Mouse (Mus musculus): ENCODE results near the gene Igf2bp2.

Igf2bp2 gene

DNA sequence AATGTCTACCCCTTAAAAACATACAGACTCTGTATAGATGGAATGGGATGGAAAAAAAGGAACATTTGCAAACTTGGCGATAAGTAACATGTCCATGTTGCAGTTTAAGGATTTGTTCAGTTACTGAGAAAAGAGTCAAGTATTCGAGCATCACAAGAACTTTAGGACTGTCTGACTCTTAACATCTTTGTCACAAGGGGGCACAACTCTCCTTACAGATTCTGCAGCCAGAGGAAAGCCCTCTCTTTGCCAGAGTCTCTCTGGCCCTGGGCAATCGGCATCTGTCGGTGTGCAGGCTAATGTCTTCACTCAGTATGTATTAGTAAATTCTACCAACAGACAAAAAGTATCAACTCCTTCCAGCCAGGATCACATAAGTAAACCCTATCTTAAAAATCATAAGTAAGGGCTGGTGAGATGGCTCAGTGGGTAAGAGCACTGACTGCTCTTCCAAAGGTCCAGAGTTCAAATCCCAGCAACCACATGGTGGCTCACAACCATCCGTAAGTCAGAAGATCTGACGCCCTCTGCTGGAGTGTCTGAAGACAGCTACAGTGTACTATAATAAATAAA, 57.0 kb downstream of the Igf2bp2 start:
- in situ Hi-C loops (cut with MboI) = no loop called here

DNA sequence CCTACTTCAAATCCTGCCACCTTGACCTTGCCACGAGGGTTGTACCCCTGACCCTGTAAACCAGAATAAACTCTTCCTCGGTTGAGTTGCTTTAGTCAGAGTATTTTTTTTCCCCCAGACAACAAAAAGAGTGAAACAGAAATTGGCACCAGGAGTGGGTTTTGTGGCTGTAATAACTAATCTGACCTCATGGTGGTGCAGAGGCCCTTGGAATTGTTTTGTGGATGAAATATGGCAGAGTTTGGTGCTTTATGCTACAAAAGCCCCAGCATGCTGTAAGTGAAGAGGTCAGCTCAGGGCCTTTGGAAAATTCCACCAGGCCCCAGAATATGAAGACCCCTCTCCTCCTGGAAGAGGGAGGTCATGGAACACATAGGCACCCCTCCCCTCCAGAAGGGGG, 63.0 kb downstream of the Igf2bp2 start:
- in situ Hi-C loops (cut with MboI) = no loop called here

DNA sequence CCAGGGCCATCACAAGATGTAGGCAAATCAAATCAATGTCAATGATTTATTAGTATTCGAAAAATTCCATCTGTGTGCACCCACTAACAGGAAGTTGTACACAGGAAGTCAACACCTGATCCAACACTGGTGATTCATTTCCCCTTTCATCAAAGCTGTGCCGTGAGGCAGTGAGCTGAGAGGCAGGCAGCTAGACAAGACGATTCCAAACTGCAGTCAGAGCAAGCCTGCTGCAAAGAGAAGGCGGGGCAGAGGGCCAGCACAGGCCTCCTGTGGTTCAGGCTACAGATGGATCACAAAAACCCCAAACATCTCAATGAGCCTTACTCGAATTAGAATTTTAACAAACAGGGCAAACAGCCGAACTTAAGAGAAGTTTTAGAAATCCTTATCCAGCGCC, 65.4 kb downstream of the Igf2bp2 start:
- in situ Hi-C loops (cut with MboI) = no loop called here

DNA sequence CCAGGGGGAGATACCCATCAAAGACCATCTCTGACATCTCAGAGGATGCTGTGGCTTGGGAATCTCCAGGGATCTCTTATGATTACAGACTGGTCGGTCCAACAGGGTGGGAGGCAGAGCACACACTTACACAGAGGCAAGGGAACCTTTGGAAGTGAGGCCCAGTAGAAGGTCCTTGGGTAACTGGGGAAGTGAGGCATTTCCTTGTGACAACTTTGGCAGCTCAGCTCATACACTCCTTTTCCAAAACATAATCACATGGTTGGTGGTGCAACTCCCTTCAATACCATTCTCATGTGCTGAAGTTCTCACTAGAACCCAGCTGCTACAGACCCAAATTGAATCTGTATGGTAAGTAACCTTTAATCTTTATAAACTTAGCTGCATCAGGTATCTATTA, 67.3 kb downstream of the Igf2bp2 start:
- in situ Hi-C loops (cut with MboI) = no loop called here

DNA sequence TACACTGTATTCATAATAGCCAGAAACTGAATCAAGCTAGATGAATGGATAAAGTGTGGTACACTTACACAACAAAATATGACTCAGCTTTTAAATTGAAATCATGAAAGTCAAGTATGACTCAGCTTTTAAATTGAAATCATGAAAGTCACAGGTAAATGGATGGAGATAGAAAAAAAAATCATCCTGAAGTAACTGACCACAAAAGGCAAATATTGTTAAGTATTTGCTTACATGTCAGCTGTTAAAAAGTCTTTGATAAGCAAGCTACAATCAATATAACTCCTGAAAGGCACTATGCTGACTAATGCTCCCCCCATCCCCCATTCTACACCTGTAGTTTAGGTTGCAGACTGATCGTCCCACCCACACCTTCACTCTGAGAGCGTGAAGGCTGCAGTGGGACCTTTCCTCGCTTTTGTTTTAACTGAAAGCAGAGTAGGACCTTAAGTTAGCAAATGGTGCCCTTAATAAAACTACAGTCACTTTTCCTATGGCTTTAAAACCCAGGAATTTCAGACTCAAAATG, 71.8 kb downstream of the Igf2bp2 start:
- in situ Hi-C loops (cut with MboI) = no loop called here

DNA sequence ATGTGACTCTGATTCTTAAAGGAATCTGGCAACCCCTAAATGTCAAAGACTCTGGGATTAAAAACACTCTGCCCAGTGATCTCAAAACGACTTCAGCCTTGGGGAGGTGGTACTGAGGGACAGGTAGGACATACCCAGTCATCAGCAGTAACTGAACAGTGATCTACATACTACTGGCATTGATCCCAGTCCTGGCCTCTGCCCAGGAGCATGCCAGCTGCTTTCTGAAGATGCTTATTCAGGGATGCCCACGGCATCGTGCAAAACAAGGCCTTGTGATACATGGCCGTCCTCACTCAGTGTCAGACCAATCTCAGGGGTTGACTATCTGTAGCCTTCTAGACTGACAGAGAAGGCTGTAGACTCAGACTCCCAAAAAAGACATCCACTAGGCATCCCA, 77.7 kb downstream of the Igf2bp2 start:
- in situ Hi-C loops (cut with MboI) = no loop called here

DNA sequence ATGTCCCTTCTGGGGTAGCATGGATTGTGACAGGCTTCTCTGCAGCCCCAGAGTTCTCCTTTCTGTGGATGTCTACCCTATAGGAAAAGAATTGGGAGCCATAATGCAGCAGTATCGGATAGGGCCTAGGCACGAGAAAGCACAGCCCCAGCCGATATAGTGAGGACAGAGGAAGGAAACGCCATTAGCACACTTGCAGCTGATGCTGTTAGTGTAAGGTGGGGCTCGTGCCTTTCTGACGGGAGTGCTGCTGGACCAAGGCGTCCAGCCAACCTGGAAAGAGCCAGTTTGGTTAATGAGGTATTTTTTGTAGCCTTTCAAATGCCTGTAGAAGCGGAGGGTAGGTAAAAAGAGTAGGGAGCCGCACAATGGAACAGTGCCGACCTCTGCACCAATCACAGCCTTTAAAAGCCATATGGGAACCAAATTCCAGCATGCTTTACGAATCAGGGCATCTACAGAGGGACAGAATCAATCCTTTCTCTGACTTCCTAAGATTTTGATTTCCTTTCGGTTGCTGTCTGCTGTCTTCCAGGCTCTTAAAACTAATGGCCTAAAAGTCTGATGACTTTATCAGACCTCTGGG, 82.9 kb downstream of the Igf2bp2 start:
- in situ Hi-C loops (cut with MboI) = no loop called here

DNA sequence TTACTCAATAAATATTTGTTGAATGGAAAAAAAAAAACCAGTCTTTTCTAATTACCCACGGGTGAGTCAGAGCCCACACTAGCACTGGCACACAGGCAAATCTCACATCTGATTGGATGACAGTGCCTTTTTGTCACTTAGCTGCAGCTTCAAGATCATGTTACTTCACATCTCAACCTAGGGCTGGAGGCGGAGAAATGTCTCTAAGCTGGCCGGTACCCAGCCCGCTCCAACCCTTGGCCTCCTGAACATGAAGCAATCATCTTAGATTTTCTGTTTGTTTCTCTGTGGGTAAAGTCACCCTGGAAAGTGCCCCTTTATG, 86.5 kb downstream of the Igf2bp2 start:
- in situ Hi-C loops (cut with MboI) = no loop called here

DNA sequence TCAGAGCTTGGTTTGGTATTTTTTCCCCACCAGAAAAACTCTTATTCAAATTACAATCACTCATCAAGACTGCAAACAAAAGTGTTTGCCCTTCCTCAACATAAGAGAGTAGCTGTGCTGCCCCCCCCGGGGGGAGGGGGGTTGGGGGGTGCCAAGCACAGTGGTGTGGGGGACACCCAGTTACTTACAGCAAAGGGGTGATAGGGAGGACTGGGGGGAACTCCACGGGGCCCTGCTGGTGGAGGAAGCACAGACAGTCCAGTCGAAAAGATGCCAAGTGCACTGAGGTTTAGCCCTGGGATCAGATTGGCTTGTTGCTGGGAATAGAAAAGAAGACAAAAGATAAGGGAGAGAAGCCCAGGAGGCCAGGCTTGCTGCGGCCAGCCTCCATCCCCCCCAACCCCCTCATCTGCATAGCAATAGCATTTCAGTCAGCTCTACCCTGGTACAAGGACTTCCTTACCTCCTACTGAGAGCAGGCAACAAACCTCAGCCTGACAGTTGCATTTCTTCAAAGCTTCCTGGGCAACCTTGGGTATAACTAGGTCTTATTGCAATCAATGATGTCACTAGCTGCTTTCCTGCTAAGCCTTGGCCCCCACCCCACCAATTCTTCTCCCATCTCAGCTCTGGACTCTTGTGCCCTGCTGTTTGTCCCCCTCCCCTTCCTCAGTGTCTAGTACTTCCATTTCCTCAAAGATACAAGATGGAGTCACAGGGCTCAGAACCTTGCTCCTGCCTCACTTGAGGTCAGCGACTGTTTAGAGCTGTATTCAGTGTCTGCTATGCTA, 87.1 kb downstream of the Igf2bp2 start:
- in situ Hi-C loops (cut with MboI) = no loop called here

DNA sequence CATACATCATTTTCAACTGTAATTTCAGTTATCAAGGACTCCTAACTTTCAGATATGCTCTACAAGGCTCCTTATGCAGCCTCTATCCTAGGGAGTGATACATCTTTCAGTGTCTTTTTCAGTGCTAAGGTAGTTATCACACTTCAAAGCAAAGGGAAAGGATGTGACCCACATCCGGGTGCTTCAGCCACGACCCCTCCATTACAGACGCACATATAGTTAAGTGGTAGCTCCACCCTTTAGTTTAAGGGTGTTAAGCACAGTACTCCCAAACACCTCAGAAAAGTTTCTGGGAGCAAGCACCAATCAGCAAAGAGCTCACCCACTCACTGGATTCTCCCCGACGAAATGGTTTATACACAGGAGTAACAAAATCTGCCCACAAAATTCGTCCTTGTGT, 88.0 kb downstream of the Igf2bp2 start:
- in situ Hi-C loops (cut with MboI) = no loop called here

DNA sequence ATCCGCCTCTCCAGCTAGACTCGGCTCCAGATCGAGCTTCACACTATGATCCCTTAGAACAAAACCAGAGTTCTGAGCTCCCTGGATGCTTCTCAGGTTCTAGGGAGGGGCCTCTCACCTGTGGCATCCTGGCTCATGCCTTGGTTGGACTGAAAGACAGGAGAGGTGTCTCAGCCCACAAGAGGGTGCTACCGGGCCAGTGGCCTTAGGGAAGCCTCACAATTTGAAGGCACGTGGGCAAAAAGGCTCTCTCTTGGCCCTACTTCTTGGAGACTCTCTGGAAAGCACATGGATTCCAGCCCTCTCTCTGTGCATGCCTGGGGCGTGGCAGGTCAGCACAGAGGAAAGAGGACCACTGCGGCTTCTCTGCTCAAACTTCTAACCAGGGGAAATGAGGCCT, 91.7 kb downstream of the Igf2bp2 start:
- in situ Hi-C loops (cut with MboI) = no loop called here

DNA sequence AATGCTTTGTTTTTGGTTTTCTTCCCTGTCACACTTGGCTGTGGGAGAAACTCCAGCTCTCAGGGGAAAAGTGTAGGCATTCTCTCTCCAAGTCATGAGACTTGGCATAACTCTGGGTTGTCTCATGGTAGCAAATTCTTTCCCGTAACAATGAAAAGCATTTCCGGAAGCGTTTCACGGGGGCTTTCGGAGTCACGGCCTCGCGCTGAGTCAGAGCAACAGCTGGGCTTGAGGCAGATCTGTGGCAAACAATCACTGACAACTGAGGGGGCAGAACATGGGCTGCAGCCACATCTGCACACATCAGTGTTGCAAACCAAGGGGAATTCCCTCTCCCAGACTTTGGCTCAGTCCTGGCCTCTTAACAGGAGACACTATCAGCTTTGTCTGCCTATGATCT, 95.7 kb downstream of the Igf2bp2 start:
- in situ Hi-C loops (cut with MboI) = no loop called here

DNA sequence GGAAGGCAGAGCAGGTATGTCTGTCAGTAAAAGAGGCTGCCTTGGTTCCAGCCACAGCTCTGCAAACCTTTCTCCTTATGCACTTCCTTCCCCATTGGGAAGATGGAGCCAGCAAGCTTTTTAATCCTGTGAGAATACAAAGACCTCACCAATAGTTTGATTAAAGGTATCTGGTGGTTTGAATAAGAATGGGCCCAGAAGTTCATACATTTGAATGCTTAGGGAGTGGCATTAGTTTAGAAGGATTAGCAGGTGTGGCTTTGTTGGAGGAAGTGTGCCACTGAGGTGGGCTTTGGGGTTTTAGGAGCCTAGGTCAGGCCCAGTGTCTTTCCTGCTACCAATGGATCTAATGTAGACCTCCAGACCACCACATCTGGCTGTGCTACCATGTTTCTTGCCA, 97.6 kb downstream of the Igf2bp2 start:
- in situ Hi-C loops (cut with MboI) = no loop called here

DNA sequence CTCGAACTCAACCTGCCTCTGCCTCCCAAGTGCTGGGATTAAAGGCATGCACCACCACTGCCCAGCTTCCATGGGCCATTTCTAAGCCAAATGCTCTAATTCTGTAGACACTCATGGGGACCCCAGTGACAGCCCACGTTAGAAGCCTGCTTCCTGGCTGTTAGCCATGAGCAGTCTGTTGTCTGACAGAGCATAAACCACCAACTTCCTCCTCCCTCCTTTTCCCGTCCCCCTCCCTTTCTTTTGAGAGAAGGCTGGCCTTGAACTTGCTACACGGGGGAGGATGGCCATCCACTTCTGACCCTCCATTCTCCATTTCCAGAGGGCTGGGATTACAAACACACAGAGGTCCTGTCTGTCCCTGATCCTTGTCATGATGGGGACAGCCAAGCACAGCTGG, 100.8 kb downstream of the Igf2bp2 start:
- in situ Hi-C loops (cut with MboI) = no loop called here

DNA sequence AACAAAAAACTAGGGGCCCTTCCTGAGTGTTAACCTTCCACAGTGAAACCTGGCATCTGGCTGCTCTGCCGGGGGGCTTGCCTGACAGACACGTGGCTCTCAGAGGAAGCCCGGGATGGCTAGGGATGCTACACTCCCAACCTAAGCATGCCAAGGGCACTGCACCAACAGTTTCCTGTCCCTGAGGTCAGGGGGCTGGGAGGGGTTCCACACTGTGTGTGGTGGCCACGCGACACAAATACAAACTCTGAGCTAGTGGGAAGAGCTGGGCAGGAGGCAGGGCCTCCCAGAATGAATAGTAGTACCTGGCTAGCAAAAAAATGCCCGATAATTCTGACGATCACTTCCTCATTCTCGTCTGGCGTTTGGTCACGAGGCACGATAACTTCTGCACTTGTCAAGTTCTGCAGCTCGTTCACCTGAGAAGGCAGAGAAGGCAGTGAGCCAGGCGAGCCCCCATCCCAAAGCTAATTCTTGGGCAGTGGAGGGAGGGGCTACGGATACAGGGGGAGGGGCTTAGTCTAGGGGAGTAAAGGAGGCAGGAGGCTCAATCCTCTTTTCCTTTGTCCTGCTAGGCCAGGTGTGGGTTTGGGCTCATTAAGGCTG, 101.4 kb downstream of the Igf2bp2 start:
- in situ Hi-C loops (cut with MboI) = no loop called here

DNA sequence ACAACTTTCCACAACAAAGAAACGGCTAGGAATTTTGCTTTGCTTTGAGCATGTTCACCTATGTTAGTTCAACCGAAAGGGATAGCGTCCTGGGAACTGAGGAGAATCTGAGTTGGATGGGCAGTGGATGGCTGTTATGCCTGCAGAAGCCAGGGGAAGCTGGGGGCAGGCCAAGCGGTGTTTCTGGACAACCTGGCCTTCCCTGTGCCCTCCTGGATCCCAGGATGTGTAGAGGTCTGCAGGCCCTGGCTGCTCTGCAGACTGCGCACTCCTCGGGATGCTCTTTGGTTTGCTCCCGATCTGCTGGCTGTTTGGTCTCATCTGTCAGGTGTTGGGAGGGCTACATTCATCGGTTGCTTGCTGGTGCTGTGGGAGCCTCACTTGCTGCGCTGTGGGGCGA, 102.7 kb downstream of the Igf2bp2 start:
- in situ Hi-C loops (cut with MboI) = no loop called here

DNA sequence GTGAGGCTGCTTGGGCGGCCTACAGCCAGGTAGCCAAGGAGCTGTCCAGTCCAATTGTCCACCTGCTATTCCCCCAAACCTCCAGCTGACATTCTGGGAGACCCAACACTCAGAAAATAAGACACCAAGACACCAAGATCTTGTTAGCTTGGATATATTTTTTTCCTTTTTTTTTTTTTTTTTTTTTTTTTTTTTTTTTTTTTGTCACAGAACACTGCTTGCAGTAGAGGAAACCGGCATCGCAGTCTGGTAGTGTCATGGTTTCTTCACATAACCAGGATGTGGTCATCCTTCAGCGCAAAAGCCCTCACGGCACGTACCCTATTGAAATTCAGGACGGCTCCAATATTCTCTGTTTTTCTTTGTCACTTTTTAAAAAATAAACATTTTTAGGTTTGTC, 104.2 kb downstream of the Igf2bp2 start:
- in situ Hi-C loops (cut with MboI) = no loop called here

DNA sequence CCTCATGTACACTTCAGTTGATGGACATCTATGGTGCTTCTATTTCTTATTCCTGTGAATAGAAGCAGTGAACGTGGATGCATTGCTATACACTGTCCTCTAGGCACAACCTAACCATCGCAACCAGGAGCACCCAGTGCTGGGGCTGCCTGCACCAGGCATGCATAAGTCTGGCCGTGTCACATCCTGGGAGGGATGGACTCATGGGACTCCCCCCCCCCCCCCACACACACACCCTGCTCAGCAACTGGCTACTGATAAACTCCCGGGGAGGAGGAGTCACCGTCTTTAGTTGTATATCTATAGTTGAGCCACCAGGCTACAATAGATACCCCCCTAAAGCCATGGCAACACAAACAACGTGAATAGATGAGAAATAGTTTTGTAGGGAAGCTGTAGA, 105.6 kb downstream of the Igf2bp2 start:
- in situ Hi-C loops (cut with MboI) = no loop called here

DNA sequence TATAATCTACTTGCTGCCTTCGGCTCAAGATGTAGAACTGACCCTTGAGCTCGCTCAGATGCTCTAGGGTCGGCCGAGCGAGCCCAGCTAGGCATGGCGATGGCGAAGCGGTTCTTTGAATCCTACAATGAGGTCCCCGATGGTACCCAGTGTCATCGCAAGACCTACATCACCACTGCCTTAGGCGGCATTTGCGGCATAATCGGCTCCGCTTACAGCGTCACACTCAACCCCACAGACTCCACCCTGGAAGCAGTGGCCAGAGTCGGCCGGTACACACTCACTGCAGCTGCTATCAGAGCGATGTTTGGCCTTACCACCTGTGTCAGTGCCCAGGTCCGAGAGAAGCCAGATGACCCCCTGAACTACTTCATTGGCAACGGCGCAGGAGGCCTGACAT, 109.7 kb downstream of the Igf2bp2 start:
- in situ Hi-C loops (cut with MboI) = no loop called here

DNA sequence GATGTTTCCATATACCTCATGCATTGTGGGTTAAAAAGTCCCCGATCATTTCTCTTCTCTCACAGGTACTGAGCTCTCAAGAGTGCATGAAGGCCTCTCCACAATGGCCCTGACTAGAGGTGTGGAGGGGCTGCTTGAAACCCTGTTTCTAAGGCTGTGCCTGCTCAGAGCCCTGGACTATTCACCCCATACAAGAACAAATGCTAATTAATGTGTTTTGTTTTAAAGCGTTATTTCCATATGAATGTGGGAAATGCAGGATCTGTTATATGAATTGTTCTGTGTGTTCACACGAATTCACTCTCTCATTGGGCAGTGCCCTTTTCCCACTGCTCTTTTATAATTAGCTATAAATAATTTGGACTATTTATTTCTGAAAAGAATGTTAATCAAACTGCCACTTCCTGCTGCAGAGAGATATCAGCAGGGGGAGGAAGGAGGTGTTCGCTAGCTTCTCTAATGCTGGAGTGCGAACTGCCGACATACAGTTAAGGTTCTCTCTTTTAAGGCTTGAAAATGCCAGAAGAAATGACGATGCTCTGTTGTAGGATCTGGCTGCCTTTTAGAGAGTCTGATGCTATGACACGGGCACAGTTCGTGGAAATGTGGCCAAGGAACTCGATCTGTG, 116.2 kb downstream of the Igf2bp2 start:
- in situ Hi-C loops (cut with MboI) = no loop called here

DNA sequence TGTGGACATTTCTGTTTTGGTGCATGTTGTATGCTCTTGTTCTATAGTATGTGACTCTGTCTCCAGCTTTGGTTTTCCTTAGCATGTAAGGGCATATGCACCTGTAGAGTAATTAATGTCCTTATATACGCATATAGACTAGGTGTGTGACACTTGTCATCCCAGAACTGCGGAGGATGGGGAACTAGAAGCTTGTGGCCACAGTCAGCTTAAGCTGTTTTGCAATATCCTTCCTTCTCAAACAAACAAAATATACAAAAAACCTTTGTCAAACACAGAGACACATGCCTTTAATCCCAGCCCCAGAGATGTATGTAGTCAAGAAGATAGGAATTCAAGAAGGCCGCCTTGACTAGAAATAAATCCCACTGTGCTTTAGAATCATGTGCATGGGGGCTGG, 117.2 kb downstream of the Igf2bp2 start:
- in situ Hi-C loops (cut with MboI) = no loop called here

DNA sequence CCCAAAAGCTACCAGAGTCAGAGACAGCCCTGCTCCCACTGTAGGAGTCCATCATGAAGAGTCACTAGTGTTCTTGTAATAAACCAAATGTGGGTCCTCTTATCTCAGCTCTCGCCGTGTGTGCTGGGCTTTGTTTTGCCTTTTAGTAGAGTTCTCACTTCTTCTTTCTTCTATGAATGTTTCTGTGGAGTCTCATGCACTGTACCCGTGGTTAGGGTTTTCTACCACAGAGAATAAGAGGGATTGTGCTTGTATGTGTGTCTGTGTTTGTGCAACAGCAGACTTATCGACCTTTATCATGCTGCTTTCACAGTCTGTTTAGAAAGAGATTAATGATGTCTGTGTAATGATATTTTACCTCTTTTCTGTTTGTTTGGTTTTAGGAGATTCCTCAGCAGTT, 119.3 kb downstream of the Igf2bp2 start:
- in situ Hi-C loops (cut with MboI) = no loop called here

DNA sequence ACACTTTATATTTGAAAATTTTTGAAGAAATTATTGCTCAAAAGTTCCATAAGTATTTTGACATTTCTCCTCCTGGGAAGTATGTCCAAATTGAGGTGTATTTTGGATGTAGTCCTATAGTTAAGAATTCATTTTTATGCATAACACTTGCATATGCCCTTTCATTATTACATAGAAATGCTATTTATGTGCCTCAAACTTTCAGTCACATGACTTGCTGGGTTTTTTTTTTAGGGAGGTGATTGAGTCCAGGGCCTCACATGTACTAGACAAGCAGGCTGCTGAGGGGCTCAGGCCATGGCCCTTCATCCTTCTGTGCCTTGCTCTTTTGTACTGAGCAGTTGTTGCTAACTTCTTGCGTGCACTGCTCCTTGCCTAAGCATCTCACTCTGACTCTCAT, 123.1 kb downstream of the Igf2bp2 start:
- in situ Hi-C loops (cut with MboI) = no loop called here

All from mature B cell (primary cell).